Mouse (Mus musculus): Measurements from ENCODE around the gene Arl3.

DNA sequence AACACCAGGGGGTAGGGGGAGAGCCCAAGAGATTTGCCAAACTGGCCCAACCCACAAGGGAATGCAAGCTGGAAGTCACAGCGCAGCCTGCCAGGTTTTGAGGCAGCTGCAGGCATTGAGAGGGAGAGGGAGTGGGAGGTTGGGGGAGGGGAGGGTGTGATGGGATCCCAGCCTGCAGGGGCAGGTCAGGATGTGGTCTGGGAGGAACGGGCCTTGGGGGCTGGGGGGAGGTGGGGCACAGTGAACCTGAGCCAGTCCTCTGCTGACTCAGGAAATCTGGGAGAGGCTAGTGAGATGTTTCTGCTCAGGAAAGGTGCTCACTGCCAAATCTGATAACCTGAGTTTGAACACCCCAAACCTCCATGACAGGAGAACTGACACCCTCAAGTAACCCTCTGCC, 82.4 kb downstream of the Arl3 start:
- TF ChIP-seq GATA1 (IDR thresholded peaks at IDR 0.05; ENCODE audit: low read length) = no peak
- no peak for TF ChIP-seq TAL1 (IDR thresholded peaks at IDR 0.05; ENCODE audit: low read length)

All from erythroblast, embryonic 14.5 days (primary cell).